Mouse (Mus musculus) liver, adult 2 months (tissue): ENCODE results near the gene Taok2. TPM values are rescaled to one million over a fixed set of nuclear protein-coding genes. Genes with fewer than 3 reads are reported as not detected.
"Not testable (repeated sequence)": the region's sequence is repeated elsewhere in the genome, so short reads cannot be mapped to it uniquely, and the experiment has no call there.

Experiments used
- DNase-seq: peaks from one replicate; pipeline ENCODE4 v3.0.0-alpha.2; 2011; ENCODE audit warnings: low read depth, low spot score; ENCODE audit errors: extremely low read depth
- H3K27ac ChIP-seq: fragments of 200-500 bp; replicated peaks from 2 replicates; pipeline ENCODE4 v1.5.1; 2012; ENCODE audit warnings: low read depth, mild to moderate bottlenecking, control low read depth, inconsistent platforms, low read length; ENCODE audit not compliant: insufficient read depth
- H3K27me3 ChIP-seq: fragments of 200-500 bp; 2 replicates; pipeline ENCODE4 v1.6.1; 2012; ENCODE audit warnings: mild to moderate bottlenecking, moderate library complexity, low read length, inconsistent platforms; ENCODE audit not compliant: control insufficient read depth, insufficient read depth
- H3K36me3 ChIP-seq: fragments of 200-500 bp; 2 replicates; pipeline ENCODE4 v1.6.1; 2012; ENCODE audit warnings: low read length, inconsistent platforms; ENCODE audit not compliant: control insufficient read depth, insufficient read depth
- H3K4me1 ChIP-seq: fragments of 200-500 bp; 2 replicates; pipeline ENCODE4 v1.6.1; 2011; ENCODE audit warnings: low read length; ENCODE audit not compliant: control insufficient read depth, insufficient read depth
- H3K4me3 ChIP-seq: fragments of 200-500 bp; 2 replicates; pipeline ENCODE4 v1.5.1; 2011; ENCODE audit warnings: low read depth, mild to moderate bottlenecking, control low read depth, low read length, moderate library complexity; ENCODE audit not compliant: insufficient read depth
- H3K79me2 ChIP-seq: fragments of 200-500 bp; 2 replicates; pipeline ENCODE4 v1.6.1; 2012; ENCODE audit warnings: inconsistent platforms, mild to moderate bottlenecking, low read length, moderate library complexity; ENCODE audit not compliant: control insufficient read depth, insufficient read depth
- H3K9ac ChIP-seq: fragments of 200-500 bp; 2 replicates; pipeline ENCODE4 v1.6.1; 2012; ENCODE audit warnings: low read depth, mild to moderate bottlenecking, control low read depth, inconsistent platforms, low read length
- CTCF ChIP-seq: fragments of 200-500 bp; IDR thresholded peaks from 2 replicates; pipeline ENCODE4 v1.5.1; 2011; ENCODE audit warnings: low read depth, low read length, control low read depth
- POLR2A ChIP-seq: fragments of 200-500 bp; IDR thresholded peaks from 2 replicates; pipeline ENCODE4 v1.6.1; 2011; ENCODE audit warnings: low read length, control low read depth; ENCODE audit not compliant: insufficient read depth; ENCODE audit errors: extremely low read depth
- WGBS: fragments of 180-500 bp; shearing (Covaris S2); methylation state at CpG from one replicate; pipeline ENCODE4 v1.1.7; 2018; 5-methylcytosine and 5-hydroxymethylcytosine counted together
- polyA plus RNA-seq: library from polyadenylated mRNA; depleted of rRNA; stranded (reverse); fragments of >200 nt; gene quantifications from 2 replicates; pipeline ENCODE4 v1.2.3, GENCODE M21; 2012
- total RNA-seq: library from RNA; depleted of rRNA; stranded (reverse); fragments of >200 nt; gene quantifications from 2 replicates; pipeline ENCODE4 v1.2.3, GENCODE M21; 2014

Gene Taok2
- total and polyA plus RNA-seq, 2 experiments: 21.7 to 42.7 TPM

DNA sequence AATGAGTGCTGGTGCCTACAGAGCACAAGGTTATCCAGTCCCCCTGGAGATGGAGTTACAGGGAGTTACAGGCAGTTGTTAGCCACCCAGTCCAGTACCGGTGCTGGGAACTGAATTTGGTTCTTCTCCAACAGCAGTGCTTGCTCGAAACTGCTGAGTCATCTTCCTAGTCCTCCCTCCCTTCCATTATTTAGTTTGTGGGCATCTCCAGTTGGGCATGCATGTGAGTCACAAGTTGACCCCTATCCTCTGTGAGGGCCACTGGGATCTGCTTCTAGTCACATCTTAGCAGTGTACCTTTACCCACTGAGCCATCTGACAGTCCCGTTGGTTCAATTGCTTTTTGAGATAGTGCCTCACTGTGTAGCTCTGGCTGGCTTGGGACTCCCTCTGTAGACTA is 21.1 kb upstream of the Taok2 start:
- no peaks in the 10 kb centered on the region for H3K27me3 ChIP-seq
- peak; percentile 58 for DNase-seq
- H3K4me3 ChIP-seq: no peak overlapping the region
- TF ChIP-seq POLR2A (no peak), CTCF (no peak)
- peaks cover 28% of the 10 kb centered on the region for H3K36me3 ChIP-seq
- 21% methylated on average over 3 of the region's 3 CpGs for WGBS
- peaks cover 13% of the 10 kb centered on the region for H3K4me1 ChIP-seq
- H3K9ac ChIP-seq: no peak overlapping the region
- no peak overlapping the region for H3K27ac ChIP-seq
- H3K79me2 ChIP-seq: peaks cover 46% of the 10 kb centered on the region

DNA sequence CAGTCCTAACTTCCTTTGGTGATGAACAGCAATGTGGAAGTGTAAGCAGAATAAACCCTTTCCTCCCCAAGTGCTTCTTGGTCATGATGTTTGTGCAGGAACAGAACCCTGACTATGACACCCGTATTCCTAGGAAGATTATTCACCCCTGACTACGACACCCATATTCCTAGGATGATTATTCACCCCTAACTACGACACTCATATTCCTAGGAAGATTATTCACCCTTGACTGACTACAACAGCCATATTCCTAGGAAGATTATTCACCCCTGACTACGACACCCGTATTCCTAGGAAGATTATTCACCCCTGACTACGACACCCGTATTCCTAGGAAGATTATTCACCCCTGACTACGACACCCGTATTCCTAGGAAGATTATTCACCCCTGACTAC is 15.3 kb upstream of the Taok2 start:
- H3K9ac ChIP-seq, H3K4me1 ChIP-seq, DNase-seq, H3K27ac ChIP-seq, H3K4me3 ChIP-seq, H3K27me3 ChIP-seq: not testable (repeated sequence)
- Histone ChIP-seq H3K79me2 (peaks cover 20% of the 10 kb centered on the region), H3K36me3 (peaks cover 30% of the 10 kb centered on the region)
- 97% methylated on average over 7 of the region's 9 CpGs for WGBS

DNA sequence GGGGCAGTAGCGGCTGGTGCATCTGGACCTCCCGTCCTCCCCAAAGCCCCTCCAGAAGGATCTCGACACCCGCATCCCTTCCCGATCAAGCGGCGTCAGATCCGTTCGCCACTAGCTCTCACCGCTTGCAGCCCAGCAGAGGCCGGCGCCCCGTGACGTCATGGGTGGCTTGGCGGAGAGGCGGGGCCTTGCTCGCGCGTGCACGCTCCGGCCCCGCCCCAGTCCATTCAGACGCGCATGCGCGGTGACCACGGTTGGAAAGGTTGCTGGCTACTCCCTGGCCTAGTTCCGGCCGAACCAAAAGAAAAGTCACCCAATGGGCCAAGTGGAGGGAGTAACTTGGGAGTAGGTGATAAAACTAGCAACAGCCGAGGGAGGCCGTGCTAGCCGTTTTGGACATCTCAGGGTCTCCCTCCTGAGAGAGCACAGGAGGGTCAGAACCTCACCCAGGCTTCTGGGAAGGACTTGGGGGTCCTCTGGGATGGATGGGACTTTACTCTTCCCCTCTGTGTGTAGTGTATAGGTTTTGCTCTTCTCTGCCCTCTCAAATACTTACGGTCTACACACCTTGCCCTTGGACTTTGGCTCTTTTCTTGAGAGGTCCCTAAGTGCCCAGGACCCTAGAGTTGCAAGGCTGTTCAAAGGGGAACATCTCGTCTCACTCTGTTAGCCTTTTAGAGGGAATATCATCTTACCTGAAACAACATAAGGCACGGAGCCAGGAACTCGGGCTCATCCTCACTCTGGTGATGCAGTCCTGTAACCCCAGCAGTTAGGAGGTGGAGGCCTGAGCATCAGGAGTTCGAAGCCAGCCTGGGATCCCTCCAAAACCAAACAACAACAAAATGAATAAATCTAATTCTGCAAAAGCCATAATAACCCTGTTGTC is 13.8 kb upstream of the Taok2 start:
- no peaks in the 10 kb centered on the region for H3K27me3 ChIP-seq
- 0 out of 2 replicates have a peak, but pooled peaks cover 4% of the 10 kb centered on the region for H3K4me1 ChIP-seq
- no peak for TF ChIP-seq CTCF
- TF ChIP-seq POLR2A: peak; percentile 24; the same call in 1 of the 2 replicates
- H3K36me3 ChIP-seq: peaks cover 35% of the 10 kb centered on the region
- 22% methylated on average over 37 of the region's 37 CpGs for WGBS
- H3K27ac ChIP-seq: peak overlapping the region; percentile 64
- DNase-seq: peak; percentile 78
- peak overlapping the region; percentile 79 for H3K4me3 ChIP-seq
- H3K9ac ChIP-seq: peak overlapping the region; percentile 76
- peaks cover 13% of the 10 kb centered on the region for H3K79me2 ChIP-seq

DNA sequence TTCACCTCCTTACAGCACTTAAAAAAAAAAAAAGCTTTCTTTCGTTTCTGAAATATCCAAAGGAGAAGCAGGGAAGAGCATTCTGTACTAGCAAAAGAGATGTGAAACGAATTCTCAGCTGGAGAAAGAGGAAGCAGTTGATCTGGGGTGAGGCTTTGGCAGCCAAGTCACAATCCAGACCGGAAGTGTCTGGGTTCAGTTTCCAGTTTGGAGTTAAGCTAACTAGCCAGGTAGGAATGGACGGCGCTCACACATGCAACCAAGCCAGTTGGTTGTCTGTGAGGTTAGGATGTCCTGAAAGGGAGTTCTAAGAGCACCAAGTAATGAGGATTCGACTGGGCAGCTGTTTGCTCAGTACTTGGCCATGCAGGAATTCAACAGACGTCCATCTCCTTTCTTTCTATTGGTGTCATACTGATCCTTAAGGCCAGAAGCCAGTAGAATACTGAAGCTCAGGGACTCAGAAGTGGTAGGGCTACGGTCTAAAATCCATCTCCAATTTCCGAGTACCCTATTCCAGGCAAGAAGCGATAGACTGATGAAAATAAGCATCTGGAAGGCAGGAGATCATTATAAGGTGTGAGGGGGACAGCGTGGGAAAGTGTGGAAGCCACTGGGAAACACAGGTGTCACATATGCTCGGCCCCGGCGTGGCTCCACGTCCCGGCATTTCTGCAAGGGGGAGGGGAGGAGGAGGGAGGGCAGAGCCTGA is 13.0 kb upstream of the Taok2 start:
- H3K9ac ChIP-seq: peak overlapping the region; percentile 76
- peaks cover 6% of the 10 kb centered on the region; the same call in 1 of the 2 replicates for H3K79me2 ChIP-seq
- peak overlapping the region; percentile 79 for H3K4me3 ChIP-seq
- H3K27me3 ChIP-seq: no peaks in the 10 kb centered on the region
- H3K27ac ChIP-seq: peak overlapping the region; percentile 64
- DNase-seq: peak; percentile 43
- TF ChIP-seq POLR2A: no peak
- no peak for TF ChIP-seq CTCF
- 0 out of 2 replicates have a peak, but pooled peaks cover 4% of the 10 kb centered on the region for H3K4me1 ChIP-seq
- 50% methylated on average over 16 of the region's 16 CpGs for WGBS
- H3K36me3 ChIP-seq: peaks cover 36% of the 10 kb centered on the region

DNA sequence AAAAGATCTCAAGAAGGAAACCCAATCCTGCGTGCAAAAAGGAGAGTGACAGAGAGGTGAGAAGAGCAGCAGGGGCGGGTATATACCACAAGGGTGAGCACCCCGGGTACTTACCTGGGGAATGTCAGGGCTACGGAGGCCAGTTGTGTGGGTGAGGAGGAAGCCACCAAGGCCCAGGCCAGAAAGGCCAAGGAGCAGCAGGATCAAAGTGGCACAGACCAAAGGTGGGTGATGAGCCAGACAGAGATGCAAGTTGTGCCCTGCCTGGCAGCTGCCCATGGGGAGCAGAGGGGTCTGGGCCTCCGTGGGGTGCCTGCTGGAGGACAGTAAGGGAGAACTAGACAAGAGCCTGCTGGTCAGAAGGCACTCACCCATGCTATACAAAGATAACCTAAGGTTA is 12.4 kb upstream of the Taok2 start:
- Histone ChIP-seq H3K79me2 (peaks cover 5% of the 10 kb centered on the region; the same call in 1 of the 2 replicates), H3K27me3 (no peaks in the 10 kb centered on the region), H3K27ac (peak overlapping the region; percentile 69), H3K36me3 (peaks cover 36% of the 10 kb centered on the region), H3K4me1 (0 out of 2 replicates have a peak, but pooled peaks cover 4% of the 10 kb centered on the region), H3K4me3 (peak overlapping the region; percentile 22; the same call in 1 of the 2 replicates), H3K9ac (peak overlapping the region; percentile 15; the same call in 1 of the 2 replicates)
- 94% methylated on average over 5 of the region's 5 CpGs for WGBS
- TF ChIP-seq CTCF (0 out of 2 replicates have a peak, but pooled peaks have one; percentile 1), POLR2A (no peak)
- no peak for DNase-seq
